Mouse (Mus musculus) MEL (cell line): ENCODE results near the gene Wwc2. TPM values are rescaled to one million over a fixed set of nuclear protein-coding genes. Genes with fewer than 3 reads are reported as not detected.

ENCODE experiments used
- DNase-seq: peaks from one replicate; pipeline ENCODE4 v3.0.0; 2011; ENCODE audit warnings: low read depth, low spot score
- H3K27ac ChIP-seq: 2 replicates; pipeline ENCODE4 v1.5.1; 2012; ENCODE audit warnings: low read depth, mild to moderate bottlenecking, control low read depth, low read length, moderate library complexity; ENCODE audit not compliant: control insufficient read depth
- H3K27me3 ChIP-seq, 2 experiments: fragments of 150-350 bp in 1 of 2; sonication (generic) in 1 of 2; 2 replicates each; pipeline ENCODE4 v1.6.1; 2012; ENCODE audit warnings: low read length in 2 of 2, mild to moderate bottlenecking in 2 of 2, improper control_type of control experiment in 1 of 2, moderate library complexity in 1 of 2; ENCODE audit not compliant: insufficient read depth in 2 of 2, control insufficient read depth in 1 of 2
- H3K36me3 ChIP-seq, 2 experiments: 2 replicates each; pipeline ENCODE4 v1.6.1; 2012 to 2014; ENCODE audit warnings: low read length in 2 of 2, improper control_type of control experiment in 1 of 2, inconsistent platforms in 1 of 2, mild to moderate bottlenecking in 1 of 2; ENCODE audit not compliant: insufficient read depth in 2 of 2, control insufficient read depth in 1 of 2
- H3K4me1 ChIP-seq, 2 experiments: fragments of 150-350 bp in 1 of 2; sonication (generic) in 1 of 2; 2 replicates each; pipeline ENCODE4 v1.6.1; 2012; ENCODE audit warnings: low read length in 2 of 2, improper control_type of control experiment in 1 of 2, mild to moderate bottlenecking in 1 of 2; ENCODE audit not compliant: insufficient read depth in 2 of 2, control insufficient read depth in 1 of 2
- H3K4me3 ChIP-seq, 2 experiments: fragments of 150-350 bp in 1 of 2; sonication (generic) in 1 of 2; 2 replicates each; pipeline ENCODE4 v1.5.1; 2012; ENCODE audit warnings: low read depth in 2 of 2, low read length in 2 of 2, mild to moderate bottlenecking in 2 of 2, moderate library complexity in 2 of 2, control low read depth in 1 of 2, improper control_type of control experiment in 1 of 2; ENCODE audit not compliant: control insufficient read depth in 1 of 2, insufficient read depth in 1 of 2
- H3K79me2 ChIP-seq: 2 replicates; pipeline ENCODE4 v1.6.1; 2012; ENCODE audit warnings: mild to moderate bottlenecking, low read length, moderate library complexity; ENCODE audit not compliant: control insufficient read depth, poor library complexity, insufficient read depth
- H3K9ac ChIP-seq: 2 replicates; pipeline ENCODE4 v1.6.1; 2012; ENCODE audit warnings: low read depth, mild to moderate bottlenecking, control low read depth, low read length, moderate library complexity; ENCODE audit not compliant: control insufficient read depth, poor library complexity, severe bottlenecking
- H3K9me3 ChIP-seq: fragments of 150-350 bp; sonication (generic); replicated peaks from 2 replicates; pipeline ENCODE4 v1.6.1; 2012; ENCODE audit warnings: mild to moderate bottlenecking, low read length, improper control_type of control experiment, moderate library complexity; ENCODE audit not compliant: insufficient read depth
- CHD1 ChIP-seq: IDR thresholded peaks from 2 replicates; pipeline ENCODE4 v1.6.1; 2012; ENCODE audit warnings: low read depth, mild to moderate bottlenecking, inconsistent platforms, low read length, improper control_type of control experiment
- CHD2 ChIP-seq: IDR thresholded peaks from 2 replicates; pipeline ENCODE4 v1.6.1; 2011; ENCODE audit warnings: low read length, improper control_type of control experiment
- ETS1 ChIP-seq: IDR thresholded peaks from 2 replicates; pipeline ENCODE4 v1.6.1; 2012; ENCODE audit warnings: low read depth, mild to moderate bottlenecking, inconsistent platforms, low read length, improper control_type of control experiment, moderate library complexity
- GATA1 ChIP-seq: IDR thresholded peaks from 2 replicates; pipeline ENCODE4 v1.6.1; 2011; ENCODE audit warnings: low read depth, low read length, improper control_type of control experiment
- HCFC1 ChIP-seq: IDR thresholded peaks from 2 replicates; pipeline ENCODE4 v1.6.1; 2012; ENCODE audit warnings: low read depth, mild to moderate bottlenecking, inconsistent platforms, low read length, improper control_type of control experiment, moderate library complexity
- MEF2A ChIP-seq: IDR thresholded peaks from 2 replicates; pipeline ENCODE4 v1.6.1; 2014; ENCODE audit warnings: low read depth, mild to moderate bottlenecking, inconsistent platforms, low read length, improper control_type of control experiment; ENCODE audit not compliant: poor library complexity, insufficient replicate concordance, severe bottlenecking; ENCODE audit errors: extremely low read depth
- MYB ChIP-seq: IDR thresholded peaks from 2 replicates; pipeline ENCODE4 v1.6.1; 2011; ENCODE audit warnings: mild to moderate bottlenecking, low read depth, low read length, improper control_type of control experiment
- NELFE ChIP-seq: IDR thresholded peaks from 2 replicates; pipeline ENCODE4 v1.6.1; 2011; ENCODE audit warnings: low read depth, low read length, improper control_type of control experiment
- NRF1 ChIP-seq: IDR thresholded peaks from 2 replicates; pipeline ENCODE4 v1.6.1; 2014; ENCODE audit warnings: low read depth, mild to moderate bottlenecking, inconsistent platforms, low read length, improper control_type of control experiment, moderate library complexity; ENCODE audit not compliant: poor library complexity, insufficient read depth, severe bottlenecking
- POLR2AphosphoS2 ChIP-seq: IDR thresholded peaks from 2 replicates; pipeline ENCODE4 v1.6.1; 2011; ENCODE audit warnings: low read length, improper control_type of control experiment
- RCOR1 ChIP-seq: IDR thresholded peaks from 2 replicates; pipeline ENCODE4 v1.6.1; 2012; ENCODE audit warnings: low read depth, mild to moderate bottlenecking, inconsistent platforms, low read length, improper control_type of control experiment
- SIN3A ChIP-seq: IDR thresholded peaks from 2 replicates; pipeline ENCODE4 v1.6.1; 2012; ENCODE audit warnings: low read length, improper control_type of control experiment, inconsistent platforms
- TAL1 ChIP-seq: IDR thresholded peaks from 2 replicates; pipeline ENCODE4 v1.6.1; 2012; ENCODE audit warnings: mild to moderate bottlenecking, inconsistent platforms, low read length, moderate library complexity, mixed read lengths
- TBP ChIP-seq: IDR thresholded peaks from 2 replicates; pipeline ENCODE4 v1.8.0; 2011; ENCODE audit warnings: low read depth, low read length, improper control_type of control experiment
- TCF12 ChIP-seq: IDR thresholded peaks from 2 replicates; pipeline ENCODE4 v1.6.1; 2014; ENCODE audit warnings: low read depth, mild to moderate bottlenecking, inconsistent platforms, low read length, improper control_type of control experiment, moderate library complexity
- UBTF ChIP-seq: IDR thresholded peaks from 2 replicates; pipeline ENCODE4 v1.6.1; 2012; ENCODE audit warnings: low read depth, mild to moderate bottlenecking, inconsistent platforms, low read length, improper control_type of control experiment, moderate library complexity, borderline replicate concordance; ENCODE audit not compliant: insufficient read depth
- USF1 ChIP-seq: IDR thresholded peaks from 2 replicates; pipeline ENCODE4 v1.6.1; 2014; ENCODE audit warnings: low read depth, mild to moderate bottlenecking, inconsistent platforms, low read length, improper control_type of control experiment, moderate library complexity
- USF2 ChIP-seq, 2 experiments: IDR thresholded peaks; 2 replicates each; pipeline ENCODE4 v1.6.1; 2011 to 2012; ENCODE audit warnings: improper control_type of control experiment in 2 of 2, low read length in 2 of 2, borderline replicate concordance in 1 of 2, inconsistent platforms in 1 of 2, low read depth in 1 of 2, mild to moderate bottlenecking in 1 of 2; ENCODE audit not compliant: insufficient read depth in 1 of 2
- ZMIZ1 ChIP-seq: IDR thresholded peaks from 2 replicates; pipeline ENCODE4 v1.6.1; 2012; ENCODE audit warnings: low read depth, mild to moderate bottlenecking, inconsistent platforms, low read length, improper control_type of control experiment, moderate library complexity
- ZNF384 ChIP-seq: IDR thresholded peaks from 2 replicates; pipeline ENCODE4 v1.6.1; 2012; ENCODE audit warnings: low read depth, mild to moderate bottlenecking, inconsistent platforms, low read length, improper control_type of control experiment
- polyA plus RNA-seq, 2 experiments: library from polyadenylated mRNA; stranded (reverse) in 1 of 2; unstranded in 1 of 2; fragments of >175 nt in 1 of 2; fragments of >200 nt in 1 of 2; gene quantifications; 2 replicates each; pipeline versions ENCODE4 v1.2.1 to v1.2.4; 2012; ENCODE audit warnings: low replicate concordance in 2 of 2, low read depth in 1 of 2; ENCODE audit not compliant: insufficient read length in 2 of 2, insufficient read depth in 1 of 2, missing spikeins in 1 of 2
- total RNA-seq: library from RNA; depleted of rRNA; stranded (reverse); fragments of 300-350 nt; gene quantifications from 2 replicates; pipeline ENCODE4 v1.2.3, GENCODE M21; 2012

The Wwc2 gene
- total and polyA plus RNA-seq, 3 experiments: 7.5 to 14.8 TPM; not detected in 1

- H3K4me1 ChIP-seq: no peaks in the 10 kb centered on the region
- H3K9ac ChIP-seq: no peak overlapping the region
- H3K79me2 ChIP-seq: no peaks in the 10 kb centered on the region
- no peak overlapping the region for H3K27ac ChIP-seq
- no peak for DNase-seq
- H3K27me3 ChIP-seq: no peaks in the 10 kb centered on the region
- TF ChIP-seq UBTF (no peak), ZMIZ1 (no peak), TCF12 (no peak), NRF1 (no peak), NELFE (no peak), HCFC1 (no peak), RCOR1 (no peak), GATA1 (no peak), USF2 (IDR thresholded peaks at IDR 0.05; ENCODE audit: borderline replicate concordance in 1 of 2, insufficient read depth in 1 of 2, low read depth in 1 of 2, low read length in 2 of 2) (no peak), MEF2A (no peak), MYB (no peak), ETS1 (no peak), CHD1 (no peak), TAL1 (no peak)
- H3K9me3 ChIP-seq: no peaks in the 10 kb centered on the region
- no peaks in the 10 kb centered on the region; a peak in 2 of 4 replicates for H3K36me3 ChIP-seq
- no peak overlapping the region for H3K4me3 ChIP-seq
These were observed 131.5 kb downstream of the Wwc2 start for GRCm38 (mm10) chr8:47859259-47859658.

GRCm38 (mm10) chr8:47853356-47853755 is 137.4 kb downstream of the Wwc2 start:
- Histone ChIP-seq H3K4me1 (no peaks in the 10 kb centered on the region), H3K79me2 (no peaks in the 10 kb centered on the region), H3K27me3 (no peaks in the 10 kb centered on the region), H3K27ac (no peak overlapping the region), H3K9me3 (no peaks in the 10 kb centered on the region), H3K4me3 (no peak overlapping the region), H3K9ac (no peak overlapping the region), H3K36me3 (no peaks in the 10 kb centered on the region; a peak in 2 of 4 replicates)
- no peak for TF ChIP-seq CHD2
- no peak for TF ChIP-seq UBTF
- TF ChIP-seq HCFC1: no peak
- TF ChIP-seq USF1: no peak
- TF ChIP-seq ZNF384: no peak
- no peak for TF ChIP-seq NELFE
- no peak for TF ChIP-seq TBP
- no peak for TF ChIP-seq POLR2AphosphoS2
- TF ChIP-seq SIN3A: no peak
- no peak for TF ChIP-seq GATA1
- DNase-seq: no peak
